Mouse (Mus musculus) bone marrow macrophage, adult 2 months (primary cell): ENCODE data around the gene Phactr2. TPM values are rescaled to one million over a fixed set of nuclear protein-coding genes. Genes with fewer than 3 reads are reported as not detected.

Experiments
- H3K27ac ChIP-seq: 2 replicates; pipeline ENCODE4 v1.5.1; 2012; ENCODE audit warnings: low read depth, low read length; ENCODE audit not compliant: insufficient read depth
- H3K4me1 ChIP-seq: 2 replicates; pipeline ENCODE4 v1.6.1; 2012; ENCODE audit warnings: low read length; ENCODE audit not compliant: control insufficient read depth, insufficient read depth
- H3K4me3 ChIP-seq: 2 replicates; pipeline ENCODE4 v1.5.1; 2012; ENCODE audit warnings: mild to moderate bottlenecking, low read length, moderate library complexity; ENCODE audit not compliant: insufficient read depth
- CTCF ChIP-seq: IDR thresholded peaks from 2 replicates; pipeline ENCODE4 v1.5.1; 2012; ENCODE audit warnings: low read depth, mild to moderate bottlenecking, low read length, moderate library complexity
- POLR2A ChIP-seq: IDR thresholded peaks from 2 replicates; pipeline ENCODE4 v1.6.1; 2012; ENCODE audit warnings: mild to moderate bottlenecking, low read depth, low read length, borderline replicate concordance
- polyA plus RNA-seq: library from polyadenylated mRNA; stranded (reverse); fragments of >200 nt; gene quantifications from 2 replicates; pipeline ENCODE4 v1.2.4, GENCODE M21; 2012; ENCODE audit not compliant: missing spikeins, insufficient read depth, insufficient read length

Gene Phactr2
- polyA plus RNA-seq, 1 experiment: 26.0 TPM

GRCm38 (mm10) chr10:13376428-13377260, 97.6 kb downstream of the Phactr2 start:
- Histone ChIP-seq H3K27ac (no peak overlapping the region), H3K4me3 (no peak overlapping the region), H3K4me1 (peaks cover 2% of the 10 kb centered on the region; the same call in 1 of the 2 replicates)
- TF ChIP-seq CTCF: no peak
- TF ChIP-seq POLR2A: no peak

- H3K27ac ChIP-seq: no peak overlapping the region
- H3K4me3 ChIP-seq: no peak overlapping the region
- TF ChIP-seq POLR2A (no peak), CTCF (no peak)
- peaks cover 2% of the 10 kb centered on the region; the same call in 1 of the 2 replicates for H3K4me1 ChIP-seq
These were observed 98.4 kb downstream of the Phactr2 start for GRCm38 (mm10) chr10:13375820-13376219.

GRCm38 (mm10) chr10:13369581-13370375, 104.4 kb downstream of the Phactr2 start:
- no peak overlapping the region for H3K4me3 ChIP-seq
- TF ChIP-seq CTCF: no peak
- TF ChIP-seq POLR2A: no peak
- H3K27ac ChIP-seq: no peak overlapping the region
- H3K4me1 ChIP-seq: no peaks in the 10 kb centered on the region

GRCm38 (mm10) chr10:13364286-13364580, 110.0 kb downstream of the Phactr2 start:
- TF ChIP-seq POLR2A (no peak), CTCF (no peak)
- Histone ChIP-seq H3K4me3 (no peak overlapping the region), H3K4me1 (no peaks in the 10 kb centered on the region), H3K27ac (no peak overlapping the region)

GRCm38 (mm10) chr10:13363499-13364285, 110.5 kb downstream of the Phactr2 start:
- Histone ChIP-seq H3K4me1 (no peaks in the 10 kb centered on the region), H3K4me3 (no peak overlapping the region), H3K27ac (no peak overlapping the region)
- TF ChIP-seq POLR2A: no peak
- TF ChIP-seq CTCF: no peak

- TF ChIP-seq POLR2A (no peak), CTCF (no peak)
These were observed 113.3 kb downstream of the Phactr2 start for GRCm38 (mm10) chr10:13360913-13361312.

GRCm38 (mm10) chr10:13359846-13360245, 114.4 kb downstream of the Phactr2 start:
- H3K4me3 ChIP-seq: no peak overlapping the region
- TF ChIP-seq POLR2A (no peak), CTCF (no peak)
- H3K27ac ChIP-seq: no peak overlapping the region
- H3K4me1 ChIP-seq: no peaks in the 10 kb centered on the region

More at GRCm38 (mm10) chr10:13360913-13361312, 113.3 kb downstream of the Phactr2 start:
- no peak overlapping the region for H3K27ac ChIP-seq
- no peaks in the 10 kb centered on the region for H3K4me1 ChIP-seq
- H3K4me3 ChIP-seq: no peak overlapping the region

GRCm38 (mm10) chr10:13358679-13359078, 115.5 kb downstream of the Phactr2 start:
- Histone ChIP-seq H3K4me1 (no peaks in the 10 kb centered on the region), H3K27ac (no peak overlapping the region), H3K4me3 (no peak overlapping the region)
- no peak for TF ChIP-seq CTCF
- no peak for TF ChIP-seq POLR2A

- no peak for TF ChIP-seq POLR2A
- TF ChIP-seq CTCF: no peak
- Histone ChIP-seq H3K27ac (no peak overlapping the region), H3K4me1 (no peaks in the 10 kb centered on the region), H3K4me3 (no peak overlapping the region)
These were observed 127.5 kb downstream of the Phactr2 start for GRCm38 (mm10) chr10:13346609-13347290.
